Mouse (Mus musculus): ENCODE data around the gene D10Wsu102e.

GRCm38 (mm10) chr10:83322551-83323100 is 37.4 kb upstream of the D10Wsu102e start:
- TF ChIP-seq CTCF (conservative IDR thresholded peaks at IDR 0.05; ENCODE audit: low read length) (no peak), NANOG (IDR thresholded peaks at IDR 0.05; ENCODE audit: borderline replicate concordance, low read length) (no peak)
